Mouse (Mus musculus): ENCODE data around the gene Trak1.

DNA sequence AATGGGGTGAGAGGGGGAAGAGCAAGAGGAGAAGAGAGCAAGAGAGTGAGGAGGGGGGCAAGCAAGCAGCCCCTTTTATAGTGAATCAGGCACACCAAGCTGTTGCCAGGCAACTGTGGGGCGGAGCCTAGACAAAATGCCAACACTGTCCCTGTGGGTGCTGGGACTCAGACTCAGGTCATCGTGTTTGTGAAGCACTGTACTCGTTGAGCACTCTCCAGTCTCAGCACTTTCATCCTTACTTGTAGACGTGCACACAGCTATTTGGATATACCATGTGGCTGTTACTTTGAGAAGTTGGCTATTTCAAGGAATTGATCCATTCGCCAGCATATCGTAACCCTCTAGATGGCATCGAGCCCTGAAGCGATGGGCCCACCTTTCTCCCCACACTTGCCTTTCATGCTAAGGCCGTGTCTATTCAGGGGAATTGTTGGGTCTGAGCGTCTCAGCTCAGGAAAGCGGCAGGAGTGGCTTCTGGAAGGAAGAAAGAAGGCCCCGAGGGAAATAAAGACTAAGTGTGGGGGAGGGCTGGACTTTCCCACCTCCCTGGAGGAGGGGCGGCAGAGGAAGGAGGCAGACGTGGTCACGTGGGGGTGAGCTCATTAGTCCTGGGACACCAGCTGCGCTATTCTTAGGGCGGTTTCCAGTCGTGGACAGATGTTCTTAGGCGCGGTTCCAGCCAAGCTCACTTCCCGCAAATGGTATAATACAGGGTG lies 16.5 kb downstream of the Trak1 start:
- TF ChIP-seq POLR2A (IDR thresholded peaks at IDR 0.05; ENCODE audit: borderline replicate concordance, low read depth, low read length): no peak
- TF ChIP-seq CTCF (IDR thresholded peaks at IDR 0.05; ENCODE audit: low read depth, low read length): no peak
